Mouse (Mus musculus): Measurements from ENCODE around the gene Ttc26. TPM values are rescaled to one million over a fixed set of nuclear protein-coding genes. Genes with fewer than 3 reads are reported as not detected.

The Ttc26 gene
- polyA plus RNA-seq (2015; fragmentation: Nextera tagmentation; extraction: Ambion mirVana), result 1.9 and 2.5 TPM in 2 replicates

DNA sequence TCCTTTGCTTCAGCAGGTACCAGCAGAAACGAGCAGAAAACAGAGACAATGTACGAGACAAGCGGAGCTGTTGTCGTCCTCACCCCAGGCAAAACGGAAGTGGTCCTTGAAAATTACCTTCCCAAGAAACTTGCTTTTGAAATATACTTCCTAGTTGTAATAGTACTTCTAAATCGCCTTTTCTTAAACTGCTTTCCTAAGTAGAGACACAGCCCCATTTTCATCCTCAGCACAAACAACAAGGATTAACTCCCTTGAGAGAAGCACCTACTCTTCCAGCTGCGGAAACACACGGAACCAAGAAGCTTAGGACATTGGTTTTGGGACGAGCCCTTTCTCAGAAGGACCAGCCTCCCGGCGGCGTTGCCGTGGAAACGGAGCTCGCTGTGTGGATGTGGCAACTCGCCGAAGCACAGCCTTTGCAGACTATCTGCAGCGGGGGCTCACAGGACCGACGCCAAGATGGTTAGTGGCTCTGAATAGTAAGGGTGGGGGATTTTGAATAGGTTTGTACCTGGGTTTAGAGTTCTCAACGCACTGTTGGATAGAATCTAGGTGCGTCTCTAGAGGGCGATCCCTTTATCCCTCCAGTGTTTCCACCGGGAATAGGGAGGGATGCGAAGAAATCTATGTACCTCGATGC is at the start of gene Ttc26:
TSS of gene Ttc26 (plus strand) at position 341 of the 643 bp plus-strand sequence.

DNA sequence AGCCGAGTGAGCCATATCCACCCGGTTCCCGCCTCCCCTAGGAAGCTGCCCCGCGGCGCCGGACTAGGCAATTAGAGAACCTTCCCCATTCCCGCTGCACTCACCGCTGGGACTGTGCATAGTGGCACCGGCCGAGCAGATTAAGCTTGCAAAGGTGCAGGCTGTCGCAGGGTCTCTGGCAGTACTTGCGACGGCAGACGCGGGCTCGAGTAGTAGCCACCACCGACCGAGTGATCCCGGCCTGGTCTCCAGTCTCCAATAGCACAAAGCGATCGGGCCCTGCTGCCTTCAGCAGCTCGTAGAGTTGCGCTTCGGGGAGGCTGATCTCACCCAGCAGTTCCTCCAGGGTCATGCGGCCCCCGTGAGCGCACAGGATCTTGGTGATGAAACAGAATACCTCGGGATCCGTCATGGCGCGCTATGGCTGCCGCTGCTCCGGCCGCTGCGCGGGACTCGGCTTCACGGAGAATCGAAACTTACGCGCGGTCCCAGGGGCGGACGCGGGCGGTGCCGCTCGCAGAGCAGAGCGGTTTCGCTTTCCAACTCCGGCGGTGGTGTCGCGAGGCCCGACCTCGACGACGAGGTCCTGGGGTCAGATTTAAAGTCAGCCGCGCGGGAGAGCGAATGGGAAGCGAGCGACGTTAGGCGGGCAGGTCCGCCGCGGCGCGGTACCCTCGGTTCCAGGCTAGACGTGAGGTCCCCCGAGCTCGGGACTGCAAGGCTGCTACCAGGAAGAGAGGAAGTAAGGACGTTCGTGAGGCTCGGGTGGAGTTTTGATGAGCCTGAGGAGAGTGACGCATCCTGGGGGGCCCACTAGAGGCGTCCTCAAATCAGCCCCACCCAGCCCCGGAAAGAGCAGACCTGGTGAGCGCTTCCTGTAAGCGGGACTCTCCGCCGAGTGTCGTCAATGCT is 27.2 kb upstream of the Ttc26 start, which contains the start of gene Zc3hav1:
TSS of gene Zc3hav1 (minus strand) at position 793 of the 912 bp plus-strand sequence.

GRCm38 (mm10) chr6:38433261-38434033 is 52.2 kb downstream of the Ttc26 start, which contains the start of gene Ubn2:
Ubn2 (plus strand) TSS chr6:38433950.

Other genes starting within 250 kb of the Ttc26 start
- gene D630045J12Rik, start 127.5 kb upstream of the Ttc26 start, polyA plus RNA-seq (2015; fragmentation: Nextera tagmentation; extraction: Ambion mirVana), result 1.1 and 1.2 TPM in 2 replicates
- gene Zc3hav1l, start 82.2 kb upstream of the Ttc26 start, polyA plus RNA-seq (2015; fragmentation: Nextera tagmentation; extraction: Ambion mirVana), result 2.7 and 3.2 TPM in 2 replicates
- gene Zc3hav1, start 26.9 kb upstream of the Ttc26 start, polyA plus RNA-seq (2015; fragmentation: Nextera tagmentation; extraction: Ambion mirVana), result 14.1 and 15.0 TPM in 2 replicates
- 6.0 and 7.2 TPM in 2 replicates for gene Ubn2, start 52.5 kb downstream of the Ttc26 start, polyA plus RNA-seq (2015; fragmentation: Nextera tagmentation; extraction: Ambion mirVana)
- 149 and 169 TPM in 2 replicates for gene Fmc1, start 152.0 kb downstream of the Ttc26 start, polyA plus RNA-seq (2015; fragmentation: Nextera tagmentation; extraction: Ambion mirVana)
- gene Luc7l2, start 169.9 kb downstream of the Ttc26 start, polyA plus RNA-seq (2015; fragmentation: Nextera tagmentation; extraction: Ambion mirVana), result 22.8 and 24.7 TPM in 2 replicates